ENCODE assay signal across 8 mouse cellular contexts in the genomic region with DNA sequence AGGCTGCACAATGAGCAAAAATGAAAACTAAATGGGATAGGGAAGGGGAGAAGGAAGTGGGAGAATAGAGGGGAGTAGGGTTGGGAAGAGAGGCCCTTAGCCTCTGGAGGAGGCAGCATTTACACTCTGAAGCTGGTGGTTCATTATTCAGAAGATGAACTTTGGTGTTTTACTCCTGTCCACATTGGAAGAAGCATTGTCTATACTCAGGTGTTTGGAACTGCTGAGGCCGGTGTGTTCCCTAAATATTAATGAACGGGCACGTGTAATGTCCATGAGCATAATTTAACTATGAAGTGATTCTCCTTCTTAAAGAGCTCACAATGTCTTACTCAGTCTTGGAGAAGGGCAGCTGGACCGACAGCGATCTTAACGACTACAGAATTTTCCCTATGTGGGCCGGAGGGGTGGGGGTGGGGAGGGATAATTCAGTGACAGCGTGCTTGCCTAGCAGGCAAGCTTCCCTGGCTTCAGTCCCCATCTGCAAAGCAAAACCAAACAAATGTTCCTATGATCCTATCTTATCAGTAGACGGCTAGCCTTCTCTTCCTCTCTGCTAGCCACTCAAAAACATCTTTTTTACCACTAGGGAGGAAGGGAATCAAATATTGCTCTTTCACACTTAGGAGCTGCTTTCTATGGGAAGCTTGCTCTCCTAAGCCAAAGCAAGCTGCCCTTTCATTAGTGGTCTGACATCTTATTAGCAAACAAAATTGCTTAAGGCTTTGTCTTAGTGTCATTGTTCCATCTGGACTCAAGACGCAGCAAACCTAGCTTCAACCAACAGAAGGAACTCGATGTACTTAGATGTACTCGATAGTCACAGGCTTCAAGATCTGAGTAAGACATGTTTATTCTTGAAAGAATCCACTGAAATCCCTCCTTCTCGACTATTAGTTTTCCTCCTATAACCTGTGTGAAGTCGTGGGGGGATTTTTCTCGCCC. TPM values are rescaled to one million over a fixed set of nuclear protein-coding genes. Genes with fewer than 3 reads are reported as not detected.
DNase-seq lines count a peak whose midpoint lies in the region; ATAC-seq and TF ChIP-seq lines count a peak whose summit lies in the region.

No protein-coding gene starts in this region.

- TF ChIP-seq CTCF in spleen, adult 2 months (IDR thresholded peaks at IDR 0.05; ENCODE audit: extremely low read depth, insufficient read depth, insufficient read length, insufficient replicate concordance) = no peak

- peak overlapping the region; percentile 59 for H3K4me2 ChIP-seq in forebrain, embryonic 12.5 days
- H3K4me2 ChIP-seq in liver, embryonic 11.5 days = peak overlapping the region; percentile 67
- H3K4me2 ChIP-seq in stomach, embryonic 15.5 days = peak overlapping the region; percentile 70

- H3K4me3 ChIP-seq in spleen, adult 2 months (ENCODE audit: extremely low read depth, insufficient read depth, insufficient read length) = 0 out of 2 replicates have a peak overlapping the region, but pooled peaks have one; percentile 6
- peak overlapping the region; percentile 59 for H3K4me3 ChIP-seq in forebrain, embryonic 12.5 days (replicated peaks)
- peak overlapping the region; percentile 50 for H3K4me3 ChIP-seq in liver, embryonic 11.5 days (ENCODE audit: low read depth, low read length)
- peak overlapping the region; percentile 55 for H3K4me3 ChIP-seq in stomach, embryonic 15.5 days (replicated peaks)

- no peaks in the 10 kb centered on the region for H3K27me3 ChIP-seq in spleen, adult 2 months (ENCODE audit: control insufficient read depth, insufficient read depth, low read length)
- H3K27me3 ChIP-seq in forebrain, embryonic 12.5 days = peaks cover 7% of the 10 kb centered on the region; the same call in 1 of the 2 replicates
- H3K27me3 ChIP-seq in liver, embryonic 11.5 days (replicated peaks; ENCODE audit: control insufficient read depth, insufficient read depth, low read length) = no peaks in the 10 kb centered on the region
- no peaks in the 10 kb centered on the region for H3K27me3 ChIP-seq in stomach, embryonic 15.5 days (replicated peaks)

- no peaks in the 10 kb centered on the region for H3K9me3 ChIP-seq in forebrain, embryonic 12.5 days
- H3K9me3 ChIP-seq in liver, embryonic 11.5 days (ENCODE audit: control insufficient read depth, low read length) = no peaks in the 10 kb centered on the region
- no peaks in the 10 kb centered on the region for H3K9me3 ChIP-seq in stomach, embryonic 15.5 days

- peaks cover 5% of the 10 kb centered on the region for H3K4me1 ChIP-seq in spleen, adult 2 months (ENCODE audit: control insufficient read depth, insufficient read depth, insufficient read length)
- H3K4me1 ChIP-seq in forebrain, embryonic 12.5 days = peaks cover 10% of the 10 kb centered on the region
- peaks cover 44% of the 10 kb centered on the region for H3K4me1 ChIP-seq in liver, embryonic 11.5 days (replicated peaks; ENCODE audit: control insufficient read depth, insufficient read depth, low read length)
- 0 out of 2 replicates have a peak, but pooled peaks cover 9% of the 10 kb centered on the region for H3K4me1 ChIP-seq in stomach, embryonic 15.5 days

- H3K9ac ChIP-seq in forebrain, embryonic 12.5 days = peak overlapping the region; percentile 58; the same call in 1 of the 2 replicates
- H3K9ac ChIP-seq in liver, embryonic 11.5 days (ENCODE audit: low read depth, low read length) = peak overlapping the region; percentile 66
- peak overlapping the region; percentile 32; the same call in 1 of the 2 replicates for H3K9ac ChIP-seq in stomach, embryonic 15.5 days

- no peaks in the 10 kb centered on the region for H3K36me3 ChIP-seq in spleen, adult 2 months (ENCODE audit: control insufficient read depth, insufficient read depth, low read length)
- H3K36me3 ChIP-seq in forebrain, embryonic 12.5 days (replicated peaks) = no peaks in the 10 kb centered on the region
- H3K36me3 ChIP-seq in liver, embryonic 11.5 days (ENCODE audit: control insufficient read depth, insufficient read depth, low read length) = no peaks in the 10 kb centered on the region
- no peaks in the 10 kb centered on the region for H3K36me3 ChIP-seq in stomach, embryonic 15.5 days

- TF ChIP-seq POLR2A in spleen, adult 2 months (IDR thresholded peaks at IDR 0.05; ENCODE audit: low read depth, low read length) = no peak; the same call in 1 of the 2 replicates

- no peak for ATAC-seq in forebrain, embryonic 12.5 days (ENCODE audit: low FRiP score)
- ATAC-seq in liver, embryonic 11.5 days (replicated peaks; ENCODE audit: low FRiP score) = no peak
- no peak for ATAC-seq in stomach, embryonic 15.5 days (ENCODE audit: insufficient read depth, low FRiP score, low read depth)
- ATAC-seq in megakaryocyte-erythroid progenitor cell, adult 5-6 weeks (replicated peaks; ENCODE audit: low FRiP score, low TSS enrichment, poor library complexity, severe bottlenecking) = no peak
- no peak for ATAC-seq in monocyte, adult 5-6 weeks (replicated peaks; ENCODE audit: insufficient number of reproducible peaks, low FRiP score, low TSS enrichment, poor library complexity, severe bottlenecking)

- H3K27ac ChIP-seq in spleen, adult 2 months (ENCODE audit: insufficient read depth, low read length) = no peak overlapping the region
- no peak overlapping the region for H3K27ac ChIP-seq in forebrain, embryonic 12.5 days
- peak overlapping the region; percentile 95 for H3K27ac ChIP-seq in liver, embryonic 11.5 days (ENCODE audit: low read depth, low read length)
- peak overlapping the region; percentile 95 for H3K27ac ChIP-seq in stomach, embryonic 15.5 days

- 60% methylated on average over 15 of the region's 15 CpGs for WGBS in spleen, adult 2 months
- 31% methylated on average over 15 of the region's 15 CpGs for WGBS in forebrain, embryonic 12.5 days
- WGBS in liver, embryonic 11.5 days = 23% methylated on average over 15 of the region's 15 CpGs
- WGBS in stomach, embryonic 15.5 days = 30% methylated on average over 15 of the region's 15 CpGs

- no peak for DNase-seq in spleen, adult 2 months (ENCODE audit: low read depth in 1 of 2, low spot score in 2 of 2)
- DNase-seq in spleen, postnatal 36 days (ENCODE audit: low spot score in 2 of 2) = no peak
- no peak for DNase-seq in liver, embryonic 11.5 days (ENCODE audit: low spot score)
- no peak for DNase-seq in embryo, embryonic 10 days (ENCODE audit: low spot score)

RNA-seq across cellular contexts. Expression of gene Hectd1, which starts 14.5 kb away (rescaled TPM):
- 11.1 and 12.8 TPM in 2 replicates for polyA plus RNA-seq in spleen, adult 2 months (2012; rRNA removed)
- polyA plus RNA-seq in forebrain, embryonic 12.5 days (2016; fragmentation: Nextera tagmentation; extraction: Ambion mirVana) = 41.5 and 44.9 TPM in 2 replicates
- 59.4 and 60.0 TPM in 2 replicates for polyA plus RNA-seq in liver, embryonic 11.5 days (2014; fragmentation: Nextera tagmentation; extraction: Ambion mirVana)
- 38.3 and 40.7 TPM in 2 replicates for polyA plus RNA-seq in stomach, embryonic 15.5 days (2015; fragmentation: Nextera tagmentation; extraction: Ambion mirVana)
- 87.4 and 132 TPM in 2 replicates for total RNA-seq in megakaryocyte-erythroid progenitor cell, adult 5-6 weeks (2014; fragmentation: Nextera tagmentation)
- total RNA-seq in megakaryocyte-erythroid progenitor cell, adult 5-6 weeks (2017) = 186 and 187 TPM in 2 replicates
- total RNA-seq in monocyte, adult 5-6 weeks (2017) = 179 to 243 TPM (median 180 TPM) in 3 replicates

Comparison
In these comparisons a context has a peak if more than half of its experiments do, and no peak if none do; other contexts are left out.
1. H3K27ac ChIP-seq: peak in liver, embryonic 11.5 days (single experiment) and stomach, embryonic 15.5 days (single experiment); none in spleen, adult 2 months (single experiment) and forebrain, embryonic 12.5 days (single experiment).
2. H3K4me3 ChIP-seq: peak in every context shown above with its lines; median percentile 59 in forebrain, embryonic 12.5 days; 55 in stomach, embryonic 15.5 days; 50 in liver, embryonic 11.5 days; 6 in spleen, adult 2 months.
3. Peak in every context shown above with its lines, with median percentiles within 50 percentile points of each other: H3K4me2 ChIP-seq and H3K9ac ChIP-seq.